Mouse (Mus musculus): Measurements from ENCODE around the gene Srpk3.

DNA sequence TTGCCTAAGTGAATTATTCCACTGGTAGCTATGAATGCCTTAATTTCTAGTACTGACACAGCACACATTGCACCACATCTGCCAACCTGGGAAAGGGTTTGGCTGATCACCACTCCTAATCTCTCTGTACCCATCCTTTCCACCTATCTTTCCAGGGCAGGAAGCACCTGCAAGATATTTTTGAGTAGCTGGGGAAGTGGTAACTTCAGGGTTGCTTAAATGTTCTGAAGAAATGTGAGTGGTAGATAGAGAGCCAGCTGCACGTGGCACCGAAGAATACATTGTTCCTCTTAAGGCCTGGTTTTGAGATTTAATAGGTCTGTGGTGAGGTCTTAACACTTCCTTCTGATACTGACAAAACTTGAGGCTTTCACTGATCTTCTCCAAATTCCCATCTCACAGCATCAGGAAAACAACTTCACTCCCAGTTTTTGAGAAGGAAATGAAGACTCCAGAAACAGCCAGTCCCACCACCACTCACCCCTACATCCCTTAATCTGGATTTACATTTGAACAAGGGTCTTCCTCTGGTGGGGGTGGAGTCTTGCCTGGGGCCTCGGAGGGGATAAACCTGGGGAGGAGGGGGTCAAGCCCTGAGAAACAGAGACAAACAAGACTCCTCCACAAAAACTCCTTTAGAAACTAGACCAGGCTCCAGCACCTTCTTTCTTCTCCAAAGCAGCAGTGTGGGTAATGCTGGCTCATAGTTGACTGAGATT lies 42.5 kb downstream of the Srpk3 start:
- TF ChIP-seq CTCF (conservative IDR thresholded peaks at IDR 0.05; ENCODE audit: low read length) = no peak
- TF ChIP-seq POU5F1 (IDR thresholded peaks at IDR 0.05; ENCODE audit: borderline replicate concordance, low read length) = no peak
- no peak for TF ChIP-seq NANOG (IDR thresholded peaks at IDR 0.05; ENCODE audit: borderline replicate concordance, low read length)
